Mouse (Mus musculus): ENCODE measurements around the gene Macrod2.
A peak's percentile ranks its signal among the peaks of the same experiment; 100 is the strongest.

Gene Macrod2

GRCm38 (mm10) chr2:142055576-142055975 lies 1660.5 kb downstream of the Macrod2 start:
- no peak for DNase-seq (ENCODE audit: low spot score)

- DNase-seq (ENCODE audit: low spot score) = peak; percentile 3
Observed at GRCm38 (mm10) chr2:142057889-142058750, 1663.0 kb downstream of the Macrod2 start.

GRCm38 (mm10) chr2:142058751-142059090 lies 1663.6 kb downstream of the Macrod2 start:
- DNase-seq (ENCODE audit: low spot score) = no peak

GRCm38 (mm10) chr2:142108947-142109346 lies 1713.8 kb downstream of the Macrod2 start:
- no peak for DNase-seq (ENCODE audit: low spot score)

GRCm38 (mm10) chr2:142116623-142117022 lies 1721.5 kb downstream of the Macrod2 start:
- no peak for DNase-seq (ENCODE audit: low spot score)

- DNase-seq (ENCODE audit: low spot score) = no peak
Observed at GRCm38 (mm10) chr2:142128109-142128508, 1733.0 kb downstream of the Macrod2 start.

- DNase-seq (ENCODE audit: low spot score) = no peak
Observed at GRCm38 (mm10) chr2:142129166-142129565, 1734.1 kb downstream of the Macrod2 start.

- DNase-seq (ENCODE audit: low spot score) = no peak
Observed at GRCm38 (mm10) chr2:142149310-142149709, 1754.2 kb downstream of the Macrod2 start.

GRCm38 (mm10) chr2:142163506-142164275 lies 1768.6 kb downstream of the Macrod2 start:
- DNase-seq (ENCODE audit: low spot score) = no peak

GRCm38 (mm10) chr2:142169649-142170048 lies 1774.5 kb downstream of the Macrod2 start:
- no peak for DNase-seq (ENCODE audit: low spot score)

GRCm38 (mm10) chr2:142172706-142173105 lies 1777.6 kb downstream of the Macrod2 start:
- no peak for DNase-seq (ENCODE audit: low spot score)

GRCm38 (mm10) chr2:142174039-142174438 lies 1778.9 kb downstream of the Macrod2 start:
- no peak for DNase-seq (ENCODE audit: low spot score)

GRCm38 (mm10) chr2:142186922-142187321 lies 1791.8 kb downstream of the Macrod2 start:
- DNase-seq (ENCODE audit: low spot score) = no peak

- DNase-seq (ENCODE audit: low spot score) = no peak
Observed at GRCm38 (mm10) chr2:142187428-142187827, 1792.3 kb downstream of the Macrod2 start.

GRCm38 (mm10) chr2:142217371-142217770 lies 1822.3 kb downstream of the Macrod2 start:
- no peak for DNase-seq (ENCODE audit: low spot score)

- no peak for DNase-seq (ENCODE audit: low spot score)
Observed at GRCm38 (mm10) chr2:142222137-142222921, 1827.2 kb downstream of the Macrod2 start.

GRCm38 (mm10) chr2:142222926-142223325 lies 1827.8 kb downstream of the Macrod2 start:
- no peak for DNase-seq (ENCODE audit: low spot score)

- no peak for DNase-seq (ENCODE audit: low spot score)
Observed at GRCm38 (mm10) chr2:142230985-142231549, 1836.0 kb downstream of the Macrod2 start.

GRCm38 (mm10) chr2:142232828-142233227 lies 1837.7 kb downstream of the Macrod2 start:
- DNase-seq (ENCODE audit: low spot score) = no peak

GRCm38 (mm10) chr2:142243483-142243882 lies 1848.4 kb downstream of the Macrod2 start:
- no peak for DNase-seq (ENCODE audit: low spot score)

- no peak for DNase-seq (ENCODE audit: low spot score)
Observed at GRCm38 (mm10) chr2:142250383-142250782, 1855.3 kb downstream of the Macrod2 start.

- DNase-seq (ENCODE audit: low spot score) = no peak
Observed at GRCm38 (mm10) chr2:142251518-142251917, 1856.4 kb downstream of the Macrod2 start.

Measured in urinary bladder, postnatal 14 days (tissue).